Mouse (Mus musculus) regulatory T cell (primary cell): Measurements from ENCODE around the gene Poll.

Experiments
- in situ Hi-C: fragments of 300-600 bp; cut with MboI, MseI; formaldehyde crosslinking; loops from one replicate; pipeline ENCODE4 v1.15.1; 2025; ENCODE audit warnings: high pct_unique_total_duplicates

The Poll gene

GRCm38 (mm10) chr19:45560153-45560890, at the start of gene Poll, which contains the start of gene Gm17018:
Gene Poll, minus strand, starts transcription at chr19:45560531.
Gene Gm17018, plus strand, starts transcription at chr19:45560615.
- in situ Hi-C loops: no loop called here

DNA sequence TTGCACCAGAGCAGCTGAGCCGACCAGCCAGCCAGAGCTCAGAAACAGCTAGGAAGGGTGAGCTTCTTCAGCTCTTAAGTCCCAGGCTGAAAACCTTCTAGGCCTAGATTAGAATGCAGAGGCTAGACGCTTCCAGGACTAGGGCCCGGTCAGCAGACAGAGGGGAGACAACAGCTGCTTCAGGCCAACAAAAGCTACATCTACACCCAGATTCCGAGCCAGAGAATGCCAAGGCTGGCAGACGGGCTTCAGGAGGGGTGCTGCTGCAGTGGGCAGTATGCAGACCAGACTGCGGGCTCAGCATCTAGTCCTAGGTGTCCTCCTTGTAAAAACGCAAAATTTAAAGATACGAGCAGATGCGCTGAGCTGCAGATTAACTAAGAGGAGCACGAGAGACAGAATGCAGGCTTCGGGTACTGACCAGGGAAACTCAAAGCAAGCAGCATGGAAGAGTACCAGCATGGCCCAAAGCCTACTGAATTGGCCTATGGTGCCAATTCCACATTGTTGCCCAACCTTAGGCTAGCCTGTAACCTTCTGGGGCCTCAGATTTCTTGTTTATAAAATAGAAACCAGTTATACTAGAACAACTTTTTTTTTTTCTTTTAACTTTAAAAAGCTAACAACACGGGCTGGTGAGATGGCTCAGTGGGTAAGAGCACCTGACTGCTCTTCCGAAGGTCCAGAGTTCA, 48.5 kb upstream of the Poll start:
- in situ Hi-C loops: no loop called here

DNA sequence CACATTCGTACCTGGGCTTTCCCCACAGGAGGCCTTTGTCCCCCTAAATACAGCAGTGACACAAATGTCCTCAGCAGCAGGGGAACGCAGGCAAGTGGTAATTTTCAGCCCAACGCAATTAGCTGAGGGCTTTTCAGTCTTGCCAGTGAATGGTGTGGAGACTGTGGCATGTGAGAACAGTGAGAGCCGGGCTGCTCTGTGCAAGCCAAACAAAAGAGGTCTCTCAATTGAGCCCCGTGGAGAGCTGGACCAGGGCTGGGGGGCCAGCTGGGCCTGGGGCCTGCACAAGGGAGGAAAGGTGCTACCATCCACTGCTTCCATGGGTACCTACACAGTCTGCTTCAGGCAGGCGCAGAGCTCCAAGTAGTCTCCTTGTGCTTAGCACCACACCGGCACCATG, 47.1 kb upstream of the Poll start:
- in situ Hi-C loops: no loop called here

DNA sequence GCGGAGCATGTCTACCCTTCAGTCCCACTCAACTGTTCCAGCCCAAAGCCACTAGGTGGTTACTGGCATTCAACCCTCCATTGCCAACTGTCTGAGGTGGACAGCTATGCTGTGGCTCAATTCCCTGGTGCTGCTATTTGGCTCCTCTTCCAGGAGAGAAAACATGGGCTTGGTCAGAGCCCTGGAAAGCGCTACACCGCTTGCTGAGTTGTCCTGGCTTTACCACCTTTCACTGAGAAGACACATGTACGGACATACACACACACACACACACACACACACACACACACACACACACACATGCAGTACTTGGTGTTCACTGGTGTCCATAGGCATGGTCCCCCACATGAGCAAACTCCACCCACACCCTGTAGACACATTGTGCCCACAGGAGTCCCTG, 46.4 kb upstream of the Poll start:
- in situ Hi-C loops: no loop called here

GRCm38 (mm10) chr19:45602606-45603005, 42.3 kb upstream of the Poll start:
- in situ Hi-C loops: no loop called here

GRCm38 (mm10) chr19:45597106-45597505, 36.8 kb upstream of the Poll start:
- in situ Hi-C loops: no loop called here

GRCm38 (mm10) chr19:45596434-45596833, 36.1 kb upstream of the Poll start:
- in situ Hi-C loops: no loop called here

DNA sequence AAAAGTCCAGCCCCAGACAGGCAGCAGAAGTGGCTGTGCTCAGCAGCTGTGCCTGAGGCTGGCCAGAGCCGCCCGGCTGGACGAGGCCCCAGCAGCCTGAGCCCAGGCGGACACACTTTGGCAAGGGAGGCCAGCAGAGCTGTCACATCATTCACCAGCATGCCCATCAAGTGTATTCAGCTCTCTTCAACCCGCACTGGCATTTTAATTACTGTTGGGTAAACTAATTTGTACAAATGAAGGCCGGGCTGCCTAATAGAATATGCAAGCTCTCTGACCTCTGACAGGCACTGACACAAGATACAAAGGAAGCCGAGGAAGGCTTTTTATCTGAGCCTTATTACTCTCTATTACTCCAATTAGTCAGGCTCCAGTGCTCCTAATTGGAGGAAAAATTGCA, 35.7 kb upstream of the Poll start:
- in situ Hi-C loops: no loop called here

- in situ Hi-C loops: no loop called here
Measured at GRCm38 (mm10) chr19:45595481-45595880, 35.1 kb upstream of the Poll start.

DNA sequence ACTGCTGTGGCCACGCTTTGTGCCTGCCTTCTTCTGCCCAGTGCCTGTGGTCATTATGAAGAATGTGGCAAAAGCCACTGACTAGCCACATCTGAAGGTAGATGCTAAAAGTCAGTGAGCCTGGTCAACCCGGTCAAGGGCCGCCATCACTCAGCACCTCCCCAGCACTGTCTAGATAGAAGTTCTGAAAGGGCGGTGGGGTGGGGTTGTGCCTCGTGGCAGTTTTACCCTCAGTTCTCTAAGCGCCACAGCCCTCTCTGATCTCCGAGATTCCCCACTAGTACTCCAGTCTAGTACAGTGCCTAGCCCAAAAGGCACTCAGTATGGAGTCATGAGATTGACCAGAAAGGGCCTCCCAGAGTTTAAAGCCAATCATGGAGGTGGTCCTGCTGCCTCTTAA, 33.7 kb upstream of the Poll start:
- in situ Hi-C loops: no loop called here

DNA sequence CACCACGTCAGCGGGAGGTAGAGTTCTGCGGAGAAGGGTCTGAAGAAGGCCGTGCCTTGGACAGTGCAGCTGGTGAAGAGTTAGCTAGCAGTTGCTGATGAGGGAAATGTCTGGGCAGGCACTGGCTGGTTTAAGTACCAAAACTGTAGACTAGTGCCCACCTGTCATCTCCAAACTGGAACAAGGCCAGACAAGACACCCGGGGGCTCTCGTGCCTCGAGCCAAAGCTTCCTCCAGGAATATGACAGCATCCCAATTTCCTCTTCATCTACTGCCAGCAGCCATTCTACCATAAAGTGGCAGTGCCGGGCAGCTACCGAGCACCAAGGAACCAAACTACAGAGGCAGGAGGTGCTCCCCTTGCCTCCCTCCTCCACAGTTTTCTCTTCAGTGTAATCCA, 32.6 kb upstream of the Poll start:
- in situ Hi-C loops: no loop called here

GRCm38 (mm10) chr19:45591704-45592103, 31.4 kb upstream of the Poll start:
- in situ Hi-C loops: no loop called here

DNA sequence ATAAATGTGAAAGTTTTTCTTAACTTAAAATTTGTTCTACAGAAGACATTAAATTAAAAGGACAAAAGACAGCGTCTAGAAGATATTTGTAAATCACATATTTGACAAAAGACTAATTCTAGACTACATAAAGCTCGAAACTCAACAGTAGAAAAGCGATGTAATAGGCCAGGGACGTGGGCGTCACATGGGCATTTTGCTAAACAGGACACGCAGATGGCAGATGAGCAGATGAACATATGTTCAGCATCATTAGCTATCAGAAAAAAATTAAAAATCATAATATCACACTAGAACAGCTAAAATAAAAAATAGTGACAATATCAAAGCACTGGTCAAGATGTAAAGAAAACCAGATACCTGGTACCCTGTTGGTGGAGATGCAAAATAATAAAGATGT, 29.4 kb upstream of the Poll start:
- in situ Hi-C loops: no loop called here

- in situ Hi-C loops: no loop called here
Measured at GRCm38 (mm10) chr19:45587509-45588292, 27.4 kb upstream of the Poll start.

DNA sequence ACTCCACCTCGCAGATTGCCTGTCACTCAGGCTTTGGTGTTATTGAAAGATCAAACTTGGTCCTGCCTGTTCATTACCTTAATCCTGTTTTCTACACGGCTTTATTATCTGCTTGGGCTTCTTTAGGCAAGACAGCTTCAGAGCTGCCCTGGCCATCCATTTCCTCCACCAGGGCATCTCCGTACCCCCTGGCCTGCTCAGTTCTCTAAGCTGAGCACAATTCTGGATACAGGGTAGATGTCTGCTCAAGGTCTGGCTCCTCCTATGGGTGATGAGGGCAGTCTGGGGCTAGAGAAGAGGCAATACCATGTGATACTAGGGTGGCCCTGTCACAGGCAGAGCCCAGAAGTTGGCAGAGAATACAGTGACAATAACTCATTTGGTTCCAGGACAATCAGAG, 26.5 kb upstream of the Poll start:
- in situ Hi-C loops: no loop called here

- in situ Hi-C loops: no loop called here
Measured at GRCm38 (mm10) chr19:45584856-45585620, 24.7 kb upstream of the Poll start.

GRCm38 (mm10) chr19:45583136-45583535, 22.8 kb upstream of the Poll start:
- in situ Hi-C loops: no loop called here

DNA sequence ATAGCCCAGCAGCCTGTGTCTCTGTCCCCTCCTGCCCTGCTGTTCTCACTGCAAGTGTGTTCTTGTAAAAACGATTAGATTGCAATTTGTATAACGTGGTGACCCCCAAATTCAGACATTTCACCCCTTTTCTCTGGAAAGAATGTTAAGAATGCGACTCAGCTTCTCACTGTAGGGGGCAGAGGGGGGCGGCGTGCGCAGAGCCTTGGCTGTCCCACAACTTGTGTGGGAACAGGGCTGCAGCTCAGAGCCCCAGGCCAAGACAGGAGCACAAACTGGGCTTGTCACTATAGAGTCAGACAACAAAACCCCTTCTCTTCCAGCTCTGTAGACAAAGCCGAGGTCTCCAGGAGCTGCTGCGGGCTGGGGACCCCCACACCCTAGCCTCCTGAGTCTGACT, 21.8 kb upstream of the Poll start:
- in situ Hi-C loops: no loop called here

GRCm38 (mm10) chr19:45581257-45581656, 20.9 kb upstream of the Poll start:
- in situ Hi-C loops: no loop called here

DNA sequence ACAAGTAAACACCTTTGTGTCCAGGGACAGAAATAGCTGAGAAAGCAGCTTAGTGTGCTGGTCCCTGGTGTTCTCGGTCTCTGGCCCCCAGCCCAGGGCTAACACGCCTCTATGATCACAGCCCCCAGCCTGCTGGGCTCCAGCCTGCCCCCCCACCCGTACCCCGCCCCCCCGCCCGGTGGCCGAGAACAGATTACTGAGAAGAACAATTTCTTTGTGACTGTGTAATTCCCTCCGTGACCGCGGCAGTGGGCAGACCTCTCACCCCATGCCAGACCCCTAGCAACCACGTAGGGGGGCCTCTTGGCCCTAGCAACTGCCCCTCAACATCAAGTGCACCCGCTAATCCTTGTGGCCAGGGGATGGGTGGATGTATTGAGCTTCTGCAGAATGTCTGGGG, 19.9 kb upstream of the Poll start:
- in situ Hi-C loops: no loop called here

DNA sequence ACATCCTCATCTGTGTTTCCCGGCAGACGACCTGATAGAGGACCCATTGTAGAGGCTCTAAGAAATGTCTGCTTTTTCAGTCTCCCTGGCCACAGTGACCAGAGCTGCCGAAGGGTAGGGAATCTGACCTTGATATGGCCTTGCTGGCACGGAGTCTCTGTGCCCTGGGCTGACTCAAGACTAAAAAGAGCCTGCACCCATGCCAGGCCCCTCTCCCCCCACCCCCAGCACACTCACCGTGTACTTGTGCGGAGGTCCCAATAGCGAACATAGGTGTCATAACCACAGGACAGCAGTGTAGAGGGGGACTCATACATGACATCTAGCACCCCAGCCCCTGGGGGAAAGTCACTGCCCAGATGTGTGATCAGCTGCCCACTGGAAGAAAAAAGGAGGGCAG, 19.1 kb upstream of the Poll start:
- in situ Hi-C loops: no loop called here

DNA sequence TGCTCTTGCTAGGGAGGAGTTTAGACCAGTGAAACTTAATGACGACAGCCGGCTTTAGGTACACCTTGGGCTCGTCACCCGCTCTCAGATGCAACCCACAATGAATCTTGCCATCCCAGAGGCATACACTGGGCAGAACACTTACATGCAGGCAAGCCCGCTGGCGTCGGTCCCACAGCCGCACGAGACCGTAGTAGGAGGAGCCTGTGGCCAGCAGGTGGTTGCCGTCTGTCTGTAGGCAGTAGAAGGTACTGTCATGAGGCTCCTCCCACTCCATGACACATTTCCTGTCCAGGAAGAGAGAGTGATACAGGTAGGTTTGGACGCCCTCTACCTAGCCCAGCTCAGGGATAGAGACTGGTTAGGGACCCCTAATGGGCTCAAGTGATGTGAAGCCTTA, 18.6 kb upstream of the Poll start:
- in situ Hi-C loops: no loop called here
